Mouse (Mus musculus) heart, embryonic 14.5 days (tissue): Measurements from ENCODE around the gene Lif. TPM values are rescaled to one million over a fixed set of nuclear protein-coding genes. Genes with fewer than 3 reads are reported as not detected.

Experiments
- ATAC-seq: fragments of 200-750 bp; cut with Nextera tagmentation; 2 replicates; pipeline ENCODE4 v1.8.0; 2017; ENCODE audit warnings: low read depth, moderate TSS enrichment; ENCODE audit not compliant: insufficient number of reproducible peaks, insufficient read depth, low FRiP score
- H3K27ac ChIP-seq, 2 experiments: fragments of 200-500 bp in 1 of 2; fragments of 300-500 bp in 1 of 2; sonication (generic) in 1 of 2; replicated peaks in 1 of 2; 2 replicates each; pipeline ENCODE4 v1.5.1; 2012 to 2014; ENCODE audit warnings: low read depth in 2 of 2, low read length in 2 of 2, control low read depth in 1 of 2, mild to moderate bottlenecking in 1 of 2, mixed read lengths in 1 of 2; ENCODE audit not compliant: control insufficient read depth in 1 of 2, insufficient read depth in 1 of 2
- H3K27me3 ChIP-seq: fragments of 300-500 bp; sonication (generic); 2 replicates; pipeline ENCODE4 v1.6.1; 2014; ENCODE audit warnings: mild to moderate bottlenecking, low read length, control low read depth; ENCODE audit not compliant: control insufficient read depth, insufficient read depth
- H3K36me3 ChIP-seq: fragments of 300-500 bp; sonication (generic); 2 replicates; pipeline ENCODE4 v1.6.1; 2014; ENCODE audit warnings: mild to moderate bottlenecking, control low read depth, low read length, mixed read lengths; ENCODE audit not compliant: control insufficient read depth, insufficient read depth
- H3K4me1 ChIP-seq, 2 experiments: fragments of 200-500 bp in 1 of 2; fragments of 300-500 bp in 1 of 2; sonication (generic) in 1 of 2; 2 replicates each; pipeline ENCODE4 v1.6.1; 2012 to 2014; ENCODE audit warnings: low read length in 2 of 2, control low read depth in 1 of 2, mixed read lengths in 1 of 2; ENCODE audit not compliant: control insufficient read depth in 2 of 2, insufficient read depth in 2 of 2
- H3K4me2 ChIP-seq: fragments of 300-500 bp; sonication (generic); 2 replicates; pipeline ENCODE4 v1.6.1; 2014; ENCODE audit warnings: mild to moderate bottlenecking, low read length
- H3K4me3 ChIP-seq, 2 experiments: fragments of 200-500 bp in 1 of 2; fragments of 300-500 bp in 1 of 2; sonication (generic) in 1 of 2; 2 replicates each; pipeline ENCODE4 v1.5.1; 2012 to 2014; ENCODE audit warnings: low read length in 2 of 2, mild to moderate bottlenecking in 2 of 2, control low read depth in 1 of 2, low read depth in 1 of 2, moderate library complexity in 1 of 2; ENCODE audit not compliant: control insufficient read depth in 1 of 2, insufficient read depth in 1 of 2
- H3K9ac ChIP-seq: fragments of 300-500 bp; sonication (generic); 2 replicates; pipeline ENCODE4 v1.6.1; 2014; ENCODE audit warnings: mild to moderate bottlenecking, low read length
- H3K9me3 ChIP-seq: fragments of 300-500 bp; sonication (generic); 2 replicates; pipeline ENCODE4 v1.6.1; 2016; ENCODE audit warnings: low read length, control low read depth; ENCODE audit not compliant: control insufficient read depth
- WGBS: fragments of 180-500 bp; shearing (Covaris S2); extraction: QIAGEN DNeasy Blood & Tissue Kit; methylation state at CpG from one replicate; pipeline ENCODE4 v1.1.7; 2014; 5-methylcytosine and 5-hydroxymethylcytosine counted together
- polyA plus RNA-seq: library from polyadenylated mRNA; unstranded; fragments of >200 nt; fragmentation: Nextera tagmentation; extraction: Ambion mirVana; gene quantifications from 2 replicates; pipeline ENCODE4 v1.2.1, GENCODE M21; 2014

Lif gene
- polyA plus RNA-seq, 1 experiment from 2014 or later = 0.24 TPM

DNA sequence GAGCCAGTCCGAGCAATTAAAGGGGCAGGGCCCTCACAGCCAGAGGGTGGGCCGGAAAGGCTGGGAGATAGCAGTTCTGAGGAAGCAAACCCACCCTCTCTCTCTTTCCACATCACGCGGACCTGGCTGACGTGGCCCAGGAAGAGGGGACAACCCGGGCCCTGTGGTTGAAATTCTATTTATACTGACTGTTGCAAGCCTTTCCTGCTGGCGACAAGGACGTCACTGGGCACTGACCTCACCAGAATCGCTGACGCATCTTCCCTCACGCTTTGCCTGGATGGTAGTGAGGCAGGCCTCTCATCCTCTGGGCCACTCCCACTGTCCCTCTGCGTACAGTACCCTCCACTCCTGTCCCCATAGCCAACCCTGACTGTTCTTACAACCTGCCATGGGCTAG lies 24.7 kb upstream of the Lif start:
- no peaks in the 10 kb centered on the region for H3K9me3 ChIP-seq
- no peak overlapping the region for H3K4me3 ChIP-seq
- no peaks in the 10 kb centered on the region for H3K36me3 ChIP-seq
- peak; percentile 43; the same call in 1 of the 2 replicates for ATAC-seq
- H3K27ac ChIP-seq = 0 out of 4 replicates have a peak overlapping the region, but pooled peaks of 1 of the 2 experiments have one; percentile 23
- no peak overlapping the region for H3K4me2 ChIP-seq
- peaks cover 2 to 5% of the 10 kb centered on the region in 2 experiments; a peak in 2 of 4 replicates for H3K4me1 ChIP-seq
- no peak overlapping the region for H3K9ac ChIP-seq
- 44% methylated on average over 11 of the region's 12 CpGs for WGBS
- H3K27me3 ChIP-seq = no peaks in the 10 kb centered on the region

DNA sequence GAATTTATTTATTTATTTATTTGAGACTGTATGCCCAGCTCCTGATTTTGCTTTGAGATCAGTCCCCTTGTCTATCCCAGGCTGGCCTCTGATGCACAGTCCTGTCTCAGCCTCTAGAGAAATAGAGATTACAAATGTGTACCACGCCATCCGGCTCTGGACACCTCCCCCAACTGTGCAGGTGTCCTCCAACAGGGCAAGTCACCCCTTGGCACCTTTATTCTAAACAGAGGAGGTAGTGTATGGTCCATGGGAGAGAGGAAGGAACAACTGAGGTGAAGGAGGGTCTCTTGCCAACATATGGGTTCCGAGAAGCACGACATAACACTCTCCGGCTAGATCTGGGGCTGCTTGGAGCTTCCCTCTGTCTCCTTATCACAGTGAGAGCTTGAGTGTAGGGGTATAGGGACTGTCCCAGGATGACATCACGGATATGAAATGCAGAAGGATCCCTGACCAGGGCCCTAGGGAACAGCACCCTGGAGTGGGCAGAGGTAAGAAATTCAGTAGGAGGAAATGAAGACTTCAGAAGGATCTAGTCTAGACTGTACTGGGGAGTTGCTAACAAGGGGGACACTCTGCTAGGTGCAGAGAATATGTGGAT lies 22.2 kb upstream of the Lif start:
- Histone ChIP-seq H3K4me3 (no peak overlapping the region), H3K9me3 (no peaks in the 10 kb centered on the region), H3K4me2 (no peak overlapping the region), H3K27me3 (no peaks in the 10 kb centered on the region), H3K9ac (no peak overlapping the region), H3K4me1 (peaks cover 2 to 5% of the 10 kb centered on the region in 2 experiments; a peak in 2 of 4 replicates), H3K36me3 (no peaks in the 10 kb centered on the region), H3K27ac (no peak overlapping the region)
- ATAC-seq = no peak
- WGBS = 81% methylated on average over 6 of the region's 6 CpGs

DNA sequence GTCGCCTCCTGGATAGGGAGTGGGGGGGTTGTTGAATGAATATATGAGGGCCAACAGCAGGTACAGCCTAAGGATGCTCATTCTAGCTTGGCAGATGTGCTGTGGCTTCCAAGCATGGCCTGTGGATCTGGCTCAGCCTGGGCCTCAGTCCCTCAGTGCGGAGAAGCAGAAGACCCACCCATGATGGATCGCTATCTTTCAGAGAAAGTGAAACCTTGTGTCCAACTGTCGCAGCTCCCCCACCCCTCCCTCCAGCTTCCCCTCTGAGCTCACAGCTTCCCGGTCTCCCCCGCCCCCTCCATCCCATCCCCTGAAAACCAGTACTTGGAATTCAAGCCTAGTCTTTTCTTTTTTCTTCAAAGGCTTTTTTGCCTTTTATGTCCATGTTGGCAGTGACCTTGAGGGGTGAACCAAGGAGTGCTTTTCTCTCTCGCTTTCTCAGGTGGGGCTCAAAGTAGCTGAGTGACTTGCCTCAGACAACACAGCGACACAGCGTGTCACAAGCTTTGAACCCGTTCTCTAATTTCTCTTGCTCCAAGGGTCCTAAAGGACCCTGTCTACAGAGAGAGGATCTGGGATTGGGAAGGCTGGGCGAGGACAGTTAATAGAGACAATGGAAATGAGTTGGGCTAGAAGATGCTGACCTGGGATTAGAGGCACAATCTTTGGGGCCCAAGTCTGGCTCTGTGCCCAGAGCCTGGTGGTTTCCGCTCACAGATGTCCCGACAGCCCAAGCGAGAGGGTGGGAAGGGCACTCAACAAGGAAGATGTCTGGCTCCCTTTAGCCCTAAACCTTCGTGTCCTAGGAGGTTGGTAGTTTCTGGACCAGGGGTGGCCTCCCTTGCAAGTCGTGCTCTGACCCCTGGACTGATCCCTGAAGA lies 21.5 kb upstream of the Lif start, which contains the start of gene Osm:
TSS of gene Osm (plus strand) at position 756 of the 881 bp plus-strand sequence.
- Histone ChIP-seq H3K4me1 (peaks cover 2 to 5% of the 10 kb centered on the region in 2 experiments; a peak in 2 of 4 replicates), H3K4me3 (no peak within 1 kb of the TSS), H3K36me3 (no peaks in the 10 kb centered on the region), H3K27ac (no peak within 1 kb of the TSS), H3K9me3 (no peaks in the 10 kb centered on the region), H3K27me3 (no peaks in the 10 kb centered on the region), H3K4me2 (no peak within 1 kb of the TSS), H3K9ac (no peak within 1 kb of the TSS)
- ATAC-seq = no peak
- 57% methylated on average over 16 of the region's 16 CpGs for WGBS

DNA sequence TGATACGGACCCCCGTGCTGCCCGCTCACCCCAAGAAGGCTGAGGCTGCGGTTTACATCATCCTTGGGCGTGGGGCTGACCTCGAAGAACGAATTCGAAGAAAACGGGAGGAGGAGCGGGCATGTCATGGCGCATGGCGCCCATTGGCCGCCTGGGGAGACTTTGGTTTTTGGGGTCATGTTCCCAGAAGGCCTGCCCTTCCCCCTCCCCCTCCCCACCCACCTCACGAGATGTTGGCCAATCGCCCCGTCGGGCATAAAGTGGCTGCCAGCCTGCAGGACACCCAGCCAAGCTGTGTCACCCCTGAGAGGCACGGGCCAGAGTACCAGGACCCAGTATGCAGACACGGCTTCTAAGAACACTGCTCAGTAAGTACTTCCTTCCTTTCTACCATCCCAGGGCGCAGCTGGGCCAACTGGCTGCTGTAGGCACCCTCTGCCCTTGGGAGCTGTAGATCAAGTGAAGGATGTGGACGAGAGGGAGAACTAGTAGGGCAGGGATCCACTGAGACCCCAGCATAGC lies 20.8 kb upstream of the Lif start:
- no peaks in the 10 kb centered on the region for H3K9me3 ChIP-seq
- no peak for ATAC-seq
- no peak overlapping the region for H3K4me3 ChIP-seq
- WGBS = 89% methylated on average over 21 of the region's 21 CpGs
- no peak overlapping the region for H3K27ac ChIP-seq
- H3K27me3 ChIP-seq = no peaks in the 10 kb centered on the region
- no peak overlapping the region for H3K4me2 ChIP-seq
- H3K36me3 ChIP-seq = no peaks in the 10 kb centered on the region
- H3K9ac ChIP-seq = no peak overlapping the region
- peaks cover 2 to 5% of the 10 kb centered on the region in 2 experiments; a peak in 2 of 4 replicates for H3K4me1 ChIP-seq

DNA sequence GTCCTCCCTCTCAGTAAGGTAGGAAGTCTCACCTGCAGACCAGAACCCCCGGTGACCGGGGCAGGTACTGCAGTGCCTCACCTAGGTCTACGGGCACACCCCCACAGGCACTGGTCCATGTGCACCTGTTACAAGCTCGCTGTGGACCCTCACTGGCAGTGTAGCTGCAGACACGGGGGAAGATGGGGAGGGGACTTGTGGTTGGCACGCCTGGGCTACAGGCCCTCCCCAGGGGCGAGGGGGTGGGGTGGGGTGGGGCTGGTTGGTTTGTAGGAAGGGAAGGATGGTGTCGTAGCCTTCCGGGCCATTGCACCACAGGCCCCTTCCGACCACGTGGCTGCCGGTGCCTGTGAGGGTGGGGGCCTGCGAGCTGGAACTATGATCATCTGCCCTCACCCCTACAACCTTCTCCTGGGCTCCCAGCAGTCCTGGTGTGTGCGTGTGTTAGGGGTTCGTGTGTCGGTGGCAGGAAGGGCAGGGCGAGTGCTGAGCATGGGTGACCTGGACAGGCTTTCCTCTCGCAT lies 19.9 kb upstream of the Lif start:
- Histone ChIP-seq H3K27ac (no peak overlapping the region), H3K36me3 (no peaks in the 10 kb centered on the region), H3K4me1 (peaks cover under 1 to 5% of the 10 kb centered on the region in 2 experiments; a peak in 2 of 4 replicates), H3K4me2 (no peak overlapping the region), H3K27me3 (no peaks in the 10 kb centered on the region), H3K4me3 (no peak overlapping the region), H3K9me3 (no peaks in the 10 kb centered on the region), H3K9ac (no peak overlapping the region)
- ATAC-seq = no peak
- 77% methylated on average over 18 of the region's 18 CpGs for WGBS

DNA sequence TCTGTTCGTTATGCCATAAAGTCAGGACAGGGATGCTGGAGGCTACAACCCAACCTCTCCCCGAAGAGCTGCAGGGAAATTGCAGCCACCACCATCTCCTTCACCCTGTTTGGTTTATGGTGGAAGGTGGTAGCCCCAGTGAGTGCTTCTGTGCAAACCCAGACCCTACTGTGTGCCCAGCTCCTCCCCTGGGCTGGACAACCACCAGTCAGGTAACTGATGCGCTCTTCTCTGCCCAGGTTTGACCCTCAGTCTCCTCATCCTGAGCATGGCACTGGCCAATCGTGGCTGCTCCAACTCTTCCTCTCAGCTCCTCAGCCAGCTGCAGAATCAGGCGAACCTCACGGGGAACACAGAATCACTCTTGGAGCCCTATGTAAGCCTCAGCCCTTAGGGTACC lies 19.2 kb upstream of the Lif start:
- no peak for ATAC-seq
- Histone ChIP-seq H3K4me2 (no peak overlapping the region), H3K9me3 (no peaks in the 10 kb centered on the region)

DNA sequence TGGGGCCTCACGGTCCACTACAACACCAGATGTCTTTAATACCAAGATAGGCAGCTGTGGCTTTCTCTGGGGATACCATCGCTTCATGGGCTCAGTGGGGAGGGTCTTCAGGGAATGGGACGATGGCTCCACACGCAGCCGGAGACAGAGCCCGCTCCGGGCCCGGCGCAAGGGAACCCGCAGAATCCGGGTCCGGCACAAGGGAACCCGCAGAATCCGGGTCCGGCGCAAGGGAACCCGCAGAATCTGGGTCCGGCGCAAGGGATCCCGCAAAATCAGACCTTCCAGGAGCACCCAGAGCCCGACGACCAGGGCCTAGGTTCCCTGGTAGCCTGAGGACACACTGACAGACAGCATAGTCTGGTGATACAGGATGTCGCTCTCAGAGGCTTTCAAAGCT lies 17.7 kb upstream of the Lif start:
- no peak for ATAC-seq
- Histone ChIP-seq H3K27me3 (no peaks in the 10 kb centered on the region), H3K4me3 (no peak overlapping the region), H3K36me3 (no peaks in the 10 kb centered on the region), H3K4me2 (no peak overlapping the region), H3K4me1 (peaks cover 0 to 5% of the 10 kb centered on the region in 2 experiments; a peak in 1 of 4 replicates), H3K27ac (no peak overlapping the region), H3K9me3 (no peaks in the 10 kb centered on the region), H3K9ac (no peak overlapping the region)
- 84% methylated on average over 23 of the region's 23 CpGs for WGBS

More for the DNA sequence above, 19.2 kb upstream of the Lif start:
- H3K36me3 ChIP-seq = no peaks in the 10 kb centered on the region
- H3K4me1 ChIP-seq = peaks cover 0 to 5% of the 10 kb centered on the region in 2 experiments; a peak in 1 of 4 replicates
- no peak overlapping the region for H3K9ac ChIP-seq
- no peak overlapping the region for H3K4me3 ChIP-seq
- no peak overlapping the region for H3K27ac ChIP-seq
- 87% methylated on average over 6 of the region's 6 CpGs for WGBS
- H3K27me3 ChIP-seq = no peaks in the 10 kb centered on the region
